Mouse (Mus musculus) central nervous system, embryonic 11.5 days (tissue): ENCODE measurements around the gene Cnpy3. TPM values are rescaled to one million over a fixed set of nuclear protein-coding genes. Genes with fewer than 3 reads are reported as not detected.

Experiments
- polyA plus RNA-seq: library from polyadenylated mRNA; depleted of rRNA; stranded (reverse); fragments of >200 nt; gene quantifications from 2 replicates; pipeline ENCODE4 v1.2.3, GENCODE M21; 2012; rRNA removed

Cnpy3 gene
- 45.3 and 56.8 TPM in 2 replicates for polyA plus RNA-seq

DNA sequence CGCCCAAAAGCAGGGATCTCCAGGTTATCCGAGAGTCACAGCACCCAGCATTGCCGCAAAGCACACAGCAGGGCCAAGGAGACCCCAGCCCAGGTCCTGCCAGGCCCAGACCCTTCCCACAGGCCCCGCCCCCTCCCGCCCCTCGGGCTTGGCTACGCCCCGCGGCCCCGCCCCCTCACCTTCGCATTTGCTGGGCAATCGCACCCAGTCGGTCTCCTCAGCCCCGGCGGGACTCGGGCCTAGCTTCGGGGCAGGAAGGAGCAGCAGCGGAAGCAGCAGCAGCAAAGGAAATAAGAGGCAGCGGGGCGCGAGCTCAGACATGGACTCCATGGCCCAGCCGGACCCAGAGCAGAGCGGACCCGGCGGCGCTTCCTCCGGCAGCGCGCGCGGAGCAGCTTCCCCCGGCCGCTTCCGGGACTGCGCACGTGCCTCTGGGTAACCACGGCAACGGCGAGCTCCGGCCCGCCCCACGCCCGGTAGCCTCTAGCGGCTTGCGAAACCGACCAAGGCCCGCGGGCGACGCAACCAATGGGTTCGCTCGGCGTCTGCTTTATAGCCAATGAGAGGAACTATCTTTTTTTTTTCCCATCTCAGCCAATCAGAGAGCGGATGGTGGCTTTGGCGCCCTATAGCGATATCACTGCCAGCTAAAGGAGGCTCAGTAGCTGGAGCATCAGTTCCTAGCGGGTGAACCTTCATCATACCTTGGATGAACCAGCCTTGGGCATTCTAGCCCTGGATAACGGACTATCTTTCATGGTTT lies at the start of gene Cnpy3:
Gene Cnpy3 (minus strand): TSS at position 421 of the 763 bp plus-strand sequence.

DNA sequence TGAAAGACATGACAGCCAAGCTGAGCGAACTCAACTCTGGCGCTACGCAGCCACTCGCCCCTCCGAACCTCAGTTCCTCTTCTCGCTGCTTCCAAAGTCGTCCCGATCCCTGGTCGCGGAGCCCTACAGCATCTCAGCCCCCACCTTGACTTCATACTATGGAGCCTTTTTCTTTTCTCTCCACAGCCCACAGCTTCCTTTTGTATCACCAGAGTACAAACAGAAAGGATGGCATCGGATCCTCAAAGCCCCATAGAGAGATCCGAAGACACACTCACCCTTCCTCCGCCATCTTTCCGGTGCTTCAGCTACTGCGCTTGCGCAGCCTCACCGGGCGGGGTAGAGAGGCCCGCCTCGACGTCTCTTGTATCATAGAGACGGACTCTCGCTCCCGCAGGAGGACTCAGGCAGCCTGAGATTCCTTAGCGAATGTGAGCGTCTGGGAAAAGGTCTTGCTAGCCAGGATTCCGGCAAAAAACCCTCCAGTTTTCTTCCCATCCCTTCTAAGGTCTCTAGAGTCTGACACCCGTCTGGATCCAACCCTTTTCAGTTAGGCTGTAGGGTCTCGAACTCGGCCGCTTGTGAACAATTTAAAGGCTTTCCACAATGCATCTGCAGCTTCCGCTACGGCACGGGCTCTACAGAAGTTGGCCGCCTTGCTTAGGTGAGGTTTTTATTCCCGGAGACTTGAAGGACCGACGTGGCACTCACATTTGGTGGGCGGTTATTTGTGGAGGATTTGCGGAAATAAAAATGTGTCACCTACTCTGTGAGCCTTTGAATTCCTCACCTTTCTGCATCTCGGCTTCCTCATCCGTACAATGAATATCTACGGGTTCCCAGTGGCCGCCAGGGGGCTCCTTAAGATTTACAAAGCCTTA lies 30.6 kb upstream of the Cnpy3 start, which contains the start of gene Rpl7l1:
Gene Rpl7l1 (minus strand): TSS at position 332 of the 881 bp plus-strand sequence.

DNA sequence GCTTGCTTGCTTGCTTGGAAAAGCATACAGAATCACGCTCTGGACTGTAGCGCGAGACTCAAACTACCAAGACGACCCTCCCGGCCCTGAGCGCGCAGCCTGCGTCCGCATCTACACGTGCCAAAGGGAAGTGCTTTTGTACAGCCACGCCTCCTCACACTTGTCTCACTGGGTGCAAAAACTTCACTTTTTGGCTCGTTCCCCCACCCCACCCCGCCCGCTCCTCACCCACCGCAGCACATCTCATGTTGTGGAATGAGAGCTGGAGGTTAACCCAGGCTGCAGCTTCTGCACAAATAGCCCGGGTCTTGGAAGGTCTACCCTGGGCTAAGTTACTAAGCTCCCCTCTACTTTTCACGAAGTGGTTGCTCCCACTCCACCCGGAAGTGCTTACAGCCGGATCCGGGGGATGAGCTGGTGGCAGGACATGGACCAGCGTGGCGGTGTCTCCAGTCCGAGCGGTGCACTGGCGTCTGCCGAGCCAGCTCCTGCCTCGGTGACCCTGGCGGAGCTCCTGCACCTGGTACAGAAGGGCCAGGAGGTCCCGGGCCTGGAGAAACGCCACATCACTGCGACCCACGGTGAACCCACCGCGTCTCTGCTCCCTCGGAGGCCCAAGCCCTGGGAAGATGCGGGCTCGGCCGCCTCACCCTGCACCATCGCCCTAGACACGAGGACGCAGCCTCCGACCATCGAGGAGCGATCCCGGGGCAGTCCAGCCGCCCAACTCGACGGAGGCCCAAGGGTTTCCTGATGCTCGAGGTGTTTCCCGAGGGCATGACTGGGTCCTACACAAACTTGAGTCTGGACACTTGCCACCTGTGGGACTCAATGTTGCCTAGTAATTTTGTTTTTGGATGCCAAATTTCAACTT lies 20.6 kb upstream of the Cnpy3 start, which contains the start of gene 2310039H08Rik:
Gene 2310039H08Rik (plus strand): TSS at position 232 of the 874 bp plus-strand sequence.

DNA sequence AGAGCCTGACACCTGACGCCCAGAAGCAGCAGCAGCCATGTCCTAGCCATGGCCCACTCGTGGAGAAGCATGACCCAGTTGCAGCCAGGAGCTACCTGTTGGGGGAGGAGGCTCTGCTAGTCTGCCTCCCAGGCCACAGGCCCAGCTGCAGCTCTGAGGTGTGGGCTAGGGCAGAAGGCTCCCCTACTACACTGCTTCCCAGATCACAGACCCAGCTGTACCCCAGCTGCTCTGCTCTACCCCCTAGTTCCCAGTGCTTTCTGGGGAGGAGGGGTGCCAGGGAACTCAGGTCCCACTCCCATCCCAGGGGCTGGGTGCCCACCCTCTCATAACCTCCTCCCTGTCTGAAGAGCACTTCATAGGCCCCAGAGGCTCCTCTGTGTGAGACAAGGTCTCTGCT lies 11.5 kb upstream of the Cnpy3 start, which contains the start of gene Ptcra:
Gene Ptcra (minus strand): TSS at position 169 of the 400 bp plus-strand sequence.

DNA sequence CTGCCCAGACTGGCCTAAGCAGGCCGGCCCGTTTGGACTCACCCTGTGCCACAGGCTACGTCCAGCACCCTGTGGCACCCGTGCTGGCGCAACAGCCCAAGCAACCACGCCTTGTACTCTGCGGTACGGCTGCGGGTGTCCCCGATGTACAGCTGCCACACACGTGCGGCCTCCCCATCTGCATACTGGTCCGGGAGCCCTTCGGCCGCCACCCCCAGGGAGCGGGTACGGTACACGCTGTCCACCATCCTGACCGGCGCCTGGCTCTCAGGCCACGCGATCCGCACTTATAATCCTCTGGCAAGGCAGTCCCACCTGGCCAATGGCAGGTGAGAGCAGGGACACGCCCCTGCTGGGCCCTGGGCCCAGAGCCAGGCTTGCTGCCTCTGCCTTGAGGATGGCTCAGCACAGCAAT lies 23.1 kb downstream of the Cnpy3 start, which contains the start of gene Gnmt:
Gene Gnmt (minus strand): TSS at position 265 of the 415 bp plus-strand sequence.

DNA sequence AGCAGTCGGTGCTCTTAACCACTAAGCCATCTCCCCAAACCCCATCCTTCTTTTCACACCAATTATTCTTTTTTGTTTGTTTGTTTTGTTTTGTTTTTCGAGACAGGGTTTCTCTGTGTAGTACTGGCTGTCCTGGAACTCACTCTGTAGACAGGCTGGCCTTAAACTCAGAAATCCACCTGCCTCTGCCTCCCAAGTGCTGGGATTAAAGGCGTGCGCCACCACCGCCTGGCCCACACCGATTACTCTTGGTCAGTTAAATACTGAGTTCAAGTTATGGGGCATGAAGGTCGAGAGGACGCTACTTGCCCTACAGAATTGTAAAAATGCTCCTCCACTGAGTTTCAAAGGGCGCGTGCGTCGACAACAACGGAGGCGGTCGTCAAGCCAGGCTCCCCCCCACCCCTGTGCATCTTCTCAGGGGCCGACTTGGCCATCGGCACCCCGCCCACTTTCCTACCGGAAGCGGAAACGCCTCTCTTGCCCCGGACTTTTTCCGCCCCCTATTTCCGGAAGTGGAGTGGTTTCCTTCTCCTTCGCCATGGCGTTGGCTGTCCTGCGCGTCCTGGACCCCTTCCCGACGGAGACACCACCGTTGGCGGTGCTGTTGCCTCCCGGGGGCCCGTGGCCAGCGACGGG lies 40.9 kb downstream of the Cnpy3 start, which contains the start of gene Pex6:
Gene Pex6 (plus strand): TSS at position 505 of the 639 bp plus-strand sequence.

DNA sequence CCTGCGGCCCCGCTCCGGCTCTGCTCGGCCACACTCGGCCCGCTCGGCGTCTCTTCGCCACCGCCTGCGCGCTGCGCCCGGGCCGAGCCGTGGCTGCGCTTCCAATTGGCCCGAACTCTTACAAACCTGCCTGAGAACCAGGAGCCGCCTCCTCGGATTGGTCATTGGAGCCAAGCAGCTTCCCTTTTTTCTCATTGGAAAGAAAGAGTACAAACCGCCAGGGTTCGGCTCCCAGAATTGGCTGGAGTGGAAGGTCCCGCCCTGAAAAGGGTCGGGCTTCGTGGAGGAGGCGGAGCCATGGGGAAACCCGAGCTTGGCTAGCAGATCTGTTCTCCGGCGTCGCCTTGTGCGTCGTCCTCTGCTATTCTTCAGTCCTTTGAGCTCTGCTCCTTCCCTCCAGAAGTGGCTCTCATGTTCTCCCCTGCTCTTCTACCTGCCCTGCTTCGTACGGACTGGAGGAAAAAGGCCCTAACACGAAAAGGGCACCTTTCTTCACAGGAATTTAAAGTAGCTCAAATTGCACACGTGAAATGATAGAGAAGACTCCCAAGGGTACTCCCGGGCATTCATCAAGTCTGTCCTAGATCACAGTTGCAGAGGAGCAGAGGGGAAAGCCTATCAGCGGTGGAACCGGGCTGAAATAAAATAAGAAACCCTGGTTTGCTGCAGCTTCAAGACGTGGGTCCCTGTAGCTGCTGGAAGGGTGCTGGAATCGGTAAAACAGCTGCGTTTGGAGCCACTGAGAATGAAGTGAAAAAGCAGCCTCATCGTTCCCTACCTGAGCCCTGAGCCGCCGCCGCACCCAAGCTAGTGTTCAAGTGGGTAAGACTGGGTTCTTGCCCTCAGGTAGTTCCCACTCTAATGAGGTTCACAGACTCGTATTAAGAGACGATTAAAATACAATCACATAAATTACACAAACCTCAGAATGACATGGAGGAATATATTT lies 46.9 kb downstream of the Cnpy3 start, which contains the start of gene Ppp2r5d:
Gene Ppp2r5d (minus strand): TSS at position 225 of the 949 bp plus-strand sequence.

Other genes starting within 250 kb of the Cnpy3 start
- gene Cul9, start 205.8 kb downstream of the Cnpy3 start, polyA plus RNA-seq = 16.7 and 24.6 TPM in 2 replicates
- 34.7 and 64.2 TPM in 2 replicates for gene Srf, start 196.0 kb downstream of the Cnpy3 start, polyA plus RNA-seq
- 40.7 and 60.1 TPM in 2 replicates for gene Ptk7, start 122.7 kb downstream of the Cnpy3 start, polyA plus RNA-seq
- 25.8 and 35.8 TPM in 2 replicates for gene Klc4, start 106.2 kb downstream of the Cnpy3 start, polyA plus RNA-seq
- gene Mrpl2, start 106.0 kb downstream of the Cnpy3 start, polyA plus RNA-seq = 63.5 and 65.5 TPM in 2 replicates
- 89.0 and 89.5 TPM in 2 replicates for gene Cul7, start 101.9 kb downstream of the Cnpy3 start, polyA plus RNA-seq
- gene Rrp36, start 77.9 kb downstream of the Cnpy3 start, polyA plus RNA-seq = 43.1 and 50.9 TPM in 2 replicates
- gene Mea1, start 73.4 kb downstream of the Cnpy3 start, polyA plus RNA-seq = 117 and 118 TPM in 2 replicates
- 94.0 and 115 TPM in 2 replicates for gene Klhdc3, start 71.3 kb downstream of the Cnpy3 start, polyA plus RNA-seq
- 106 and 117 TPM in 2 replicates for gene Ppp2r5d, start 47.1 kb downstream of the Cnpy3 start, polyA plus RNA-seq
- 33.4 and 35.8 TPM in 2 replicates for gene Pex6, start 40.8 kb downstream of the Cnpy3 start, polyA plus RNA-seq
- gene Gnmt, start 23.0 kb downstream of the Cnpy3 start, polyA plus RNA-seq = 0.88 and 1.5 TPM in 2 replicates
- gene Ptcra, start 11.5 kb upstream of the Cnpy3 start, polyA plus RNA-seq = 0.16 and 0.22 TPM in 2 replicates
- 39.4 and 41.2 TPM in 2 replicates for gene 2310039H08Rik, start 20.4 kb upstream of the Cnpy3 start, polyA plus RNA-seq
- gene Rpl7l1, start 30.5 kb upstream of the Cnpy3 start, polyA plus RNA-seq = 145 and 156 TPM in 2 replicates
- gene Bicral, start 106.3 kb upstream of the Cnpy3 start, polyA plus RNA-seq = 7.2 and 11.8 TPM in 2 replicates
- 31.5 and 56.9 TPM in 2 replicates for gene Tbcc, start 138.5 kb upstream of the Cnpy3 start, polyA plus RNA-seq
- gene Prph2, start 158.2 kb upstream of the Cnpy3 start, polyA plus RNA-seq = not detected in 2 replicates